Mouse (Mus musculus) forebrain, postnatal 0 days (tissue): ENCODE measurements around the gene Hspb11. TPM values are rescaled to one million over a fixed set of nuclear protein-coding genes. Genes with fewer than 3 reads are reported as not detected.

ENCODE experiments used
- ATAC-seq: fragments of 200-750 bp; cut with Nextera tagmentation; 2 replicates; pipeline ENCODE4 v1.8.0; 2017; ENCODE audit warnings: mild to moderate bottlenecking, moderate library complexity
- DNase-seq: peaks from one replicate; pipeline ENCODE4 v3.0.0-alpha.2; 2015
- H3K27ac ChIP-seq: fragments of 300-500 bp; sonication (generic); 2 replicates; pipeline ENCODE4 v1.5.1; 2014; ENCODE audit warnings: low read depth, mild to moderate bottlenecking, antibody characterized with exemption, low read length, moderate library complexity, mixed read lengths
- H3K27me3 ChIP-seq: fragments of 300-500 bp; sonication (generic); 2 replicates; pipeline ENCODE4 v1.6.1; 2014; ENCODE audit warnings: mild to moderate bottlenecking, low read length, mixed read lengths; ENCODE audit not compliant: insufficient read depth
- H3K36me3 ChIP-seq: fragments of 300-500 bp; sonication (generic); 2 replicates; pipeline ENCODE4 v1.6.1; 2014; ENCODE audit warnings: mild to moderate bottlenecking, moderate library complexity; ENCODE audit not compliant: insufficient read depth
- H3K4me1 ChIP-seq: fragments of 300-500 bp; sonication (generic); 2 replicates; pipeline ENCODE4 v1.6.1; 2014; ENCODE audit warnings: antibody characterized with exemption; ENCODE audit not compliant: insufficient read depth
- H3K4me2 ChIP-seq: fragments of 300-500 bp; sonication (generic); 2 replicates; pipeline ENCODE4 v1.6.1; 2014; ENCODE audit warnings: low read depth, mild to moderate bottlenecking, moderate library complexity
- H3K4me3 ChIP-seq: fragments of 300-500 bp; sonication (generic); 2 replicates; pipeline ENCODE4 v1.5.1; 2014; ENCODE audit warnings: low read depth, low read length, mixed read lengths
- H3K9ac ChIP-seq: fragments of 300-500 bp; sonication (generic); 2 replicates; pipeline ENCODE4 v1.6.1; 2014; ENCODE audit warnings: mild to moderate bottlenecking
- H3K9me3 ChIP-seq: fragments of 300-500 bp; sonication (generic); 2 replicates; pipeline ENCODE4 v1.6.1; 2016; ENCODE audit warnings: low read length
- CTCF ChIP-seq: sonication (generic); IDR thresholded peaks from 2 replicates; pipeline ENCODE4 v1.5.1; 2016; ENCODE audit warnings: antibody characterized with exemption, control low read depth, low read depth
- WGBS: fragments of 180-500 bp; shearing (Covaris S2); extraction: QIAGEN DNeasy Blood & Tissue Kit; methylation state at CpG from one replicate; pipeline ENCODE4 v1.1.7; 2014; 5-methylcytosine and 5-hydroxymethylcytosine counted together
- polyA plus RNA-seq: library from polyadenylated mRNA; unstranded; fragments of >200 nt; fragmentation: Nextera tagmentation; extraction: Ambion mirVana; gene quantifications from 2 replicates; pipeline ENCODE4 v1.2.1, GENCODE M21; 2015
- total RNA-seq: library from RNA; depleted of rRNA; stranded (reverse); fragments of >200 nt; gene quantifications from 2 replicates; pipeline ENCODE4 v1.2.3, GENCODE M21; 2014

The Hspb11 gene
- total and polyA plus RNA-seq, 2 experiments from 2014 or later, result 17.9 to 40.5 TPM

- H3K4me1 ChIP-seq, result no peaks in the 10 kb centered on the region
- H3K4me3 ChIP-seq, result no peak overlapping the region
- no peaks in the 10 kb centered on the region for H3K27me3 ChIP-seq
- no peak overlapping the region for H3K27ac ChIP-seq
- no peak for DNase-seq
- peaks cover 8% of the 10 kb centered on the region for H3K36me3 ChIP-seq
- no peak for ATAC-seq
- no peaks in the 10 kb centered on the region for H3K9me3 ChIP-seq
- no peak overlapping the region for H3K4me2 ChIP-seq
- no peak for TF ChIP-seq CTCF
- no peak overlapping the region for H3K9ac ChIP-seq
- WGBS, result 81% methylated on average over 7 of the region's 7 CpGs
Observed at GRCm38 (mm10) chr4:107280843-107281475, 27.6 kb downstream of the Hspb11 start.

GRCm38 (mm10) chr4:107285446-107286200 is 32.2 kb downstream of the Hspb11 start:
- no peak for TF ChIP-seq CTCF
- ATAC-seq (no peak), DNase-seq (no peak)
- no peak overlapping the region for H3K9ac ChIP-seq
- H3K4me3 ChIP-seq, result no peak overlapping the region
- no peaks in the 10 kb centered on the region for H3K27me3 ChIP-seq
- no peaks in the 10 kb centered on the region for H3K9me3 ChIP-seq
- 93% methylated on average over 3 of the region's 3 CpGs for WGBS
- H3K4me2 ChIP-seq, result no peak overlapping the region
- no peak overlapping the region for H3K27ac ChIP-seq
- 0 out of 2 replicates have a peak, but pooled peaks cover under 1% of the 10 kb centered on the region for H3K36me3 ChIP-seq
- H3K4me1 ChIP-seq, result no peaks in the 10 kb centered on the region

- Histone ChIP-seq H3K27ac (no peak overlapping the region), H3K9ac (no peak overlapping the region), H3K4me3 (no peak overlapping the region), H3K27me3 (no peaks in the 10 kb centered on the region), H3K9me3 (no peaks in the 10 kb centered on the region), H3K36me3 (no peaks in the 10 kb centered on the region), H3K4me2 (no peak overlapping the region), H3K4me1 (no peaks in the 10 kb centered on the region)
- no peak for TF ChIP-seq CTCF
- ATAC-seq (no peak), DNase-seq (no peak)
- 95% methylated on average over 8 of the region's 8 CpGs for WGBS
Observed at GRCm38 (mm10) chr4:107286386-107286785, 33.0 kb downstream of the Hspb11 start.

- ATAC-seq (no peak), DNase-seq (no peak)
- no peaks in the 10 kb centered on the region for H3K4me1 ChIP-seq
- H3K4me2 ChIP-seq, result no peak overlapping the region
- no peaks in the 10 kb centered on the region for H3K36me3 ChIP-seq
- 64% methylated on average over 2 of the region's 2 CpGs for WGBS
- H3K4me3 ChIP-seq, result no peak overlapping the region
- no peaks in the 10 kb centered on the region for H3K9me3 ChIP-seq
- H3K9ac ChIP-seq, result no peak overlapping the region
- no peaks in the 10 kb centered on the region for H3K27me3 ChIP-seq
- TF ChIP-seq CTCF, result no peak
- no peak overlapping the region for H3K27ac ChIP-seq
Observed at GRCm38 (mm10) chr4:107287517-107287916, 34.1 kb downstream of the Hspb11 start.

GRCm38 (mm10) chr4:107291611-107292272 is 38.3 kb downstream of the Hspb11 start:
- peak; percentile 82 for ATAC-seq
- no peaks in the 10 kb centered on the region for H3K27me3 ChIP-seq
- peak; percentile 77 for DNase-seq
- no peaks in the 10 kb centered on the region for H3K4me1 ChIP-seq
- H3K4me3 ChIP-seq, result no peak overlapping the region
- no peaks in the 10 kb centered on the region for H3K9me3 ChIP-seq
- TF ChIP-seq CTCF, result no peak
- H3K36me3 ChIP-seq, result no peaks in the 10 kb centered on the region
- H3K27ac ChIP-seq, result peak overlapping the region; percentile 69
- no peak overlapping the region for H3K9ac ChIP-seq
- WGBS, result 67% methylated on average over 7 of the region's 7 CpGs
- H3K4me2 ChIP-seq, result no peak overlapping the region

GRCm38 (mm10) chr4:107292273-107292662 is 38.9 kb downstream of the Hspb11 start:
- H3K9me3 ChIP-seq, result no peaks in the 10 kb centered on the region
- no peaks in the 10 kb centered on the region for H3K36me3 ChIP-seq
- no peak for TF ChIP-seq CTCF
- WGBS, result 63% methylated on average over 4 of the region's 4 CpGs
- H3K27ac ChIP-seq, result peak overlapping the region; percentile 69
- no peak overlapping the region for H3K4me3 ChIP-seq
- no peaks in the 10 kb centered on the region for H3K4me1 ChIP-seq
- no peak overlapping the region for H3K9ac ChIP-seq
- H3K4me2 ChIP-seq, result no peak overlapping the region
- ATAC-seq, result no peak
- DNase-seq, result no peak
- no peaks in the 10 kb centered on the region for H3K27me3 ChIP-seq
